Mouse (Mus musculus) limb, embryonic 10.5 days (tissue): Measurements from ENCODE around the gene Irf2. TPM values are rescaled to one million over a fixed set of nuclear protein-coding genes. Genes with fewer than 3 reads are reported as not detected.

Source experiments
- DNase-seq: peaks from one replicate; pipeline ENCODE4 v3.0.0-alpha.2; 2017; ENCODE audit warnings: low spot score
- H3K27ac ChIP-seq: fragments of 300-500 bp; sonication (generic); 2 replicates; pipeline ENCODE4 v1.5.1; 2016; ENCODE audit warnings: mild to moderate bottlenecking
- H3K27me3 ChIP-seq: fragments of 300-500 bp; sonication (generic); 2 replicates; pipeline ENCODE4 v1.6.1; 2016; ENCODE audit warnings: low read depth, mild to moderate bottlenecking; ENCODE audit not compliant: poor library complexity, severe bottlenecking
- H3K36me3 ChIP-seq: fragments of 300-500 bp; sonication (generic); 2 replicates; pipeline ENCODE4 v1.6.1; 2016; ENCODE audit warnings: mild to moderate bottlenecking, moderate library complexity
- H3K4me1 ChIP-seq: fragments of 300-500 bp; sonication (generic); 2 replicates; pipeline ENCODE4 v1.6.1; 2016
- H3K4me3 ChIP-seq: fragments of 300-500 bp; sonication (generic); 2 replicates; pipeline ENCODE4 v1.5.1; 2016; ENCODE audit warnings: mild to moderate bottlenecking, moderate library complexity
- H3K9me3 ChIP-seq: fragments of 300-500 bp; sonication (generic); replicated peaks from 2 replicates; pipeline ENCODE4 v1.6.1; 2016; ENCODE audit warnings: mild to moderate bottlenecking
- WGBS: fragments of 180-500 bp; shearing (Covaris S2); methylation state at CpG from one replicate; pipeline ENCODE4 v1.1.7; 2016; 5-methylcytosine and 5-hydroxymethylcytosine counted together
- polyA plus RNA-seq: library from polyadenylated mRNA; unstranded; fragments of >200 nt; fragmentation: Nextera tagmentation; extraction: Ambion mirVana; gene quantifications from 2 replicates; pipeline ENCODE4 v1.2.1, GENCODE M21; 2016

Irf2 gene
- polyA plus RNA-seq, 1 experiment from 2014 or later: 8.1 TPM

GRCm38 (mm10) chr8:46770905-46771516, 31.5 kb downstream of the Irf2 start:
- DNase-seq: no peak
- WGBS: 82% methylated on average over 7 of the region's 7 CpGs
- Histone ChIP-seq H3K4me3 (no peak overlapping the region), H3K36me3 (0 out of 2 replicates have a peak, but pooled peaks cover 3% of the 10 kb centered on the region), H3K9me3 (no peaks in the 10 kb centered on the region), H3K27ac (no peak overlapping the region), H3K27me3 (no peaks in the 10 kb centered on the region), H3K4me1 (peaks cover 26% of the 10 kb centered on the region)

- peaks cover 26% of the 10 kb centered on the region for H3K4me1 ChIP-seq
- DNase-seq: no peak
- H3K27ac ChIP-seq: no peak overlapping the region
- no peaks in the 10 kb centered on the region for H3K27me3 ChIP-seq
- no peaks in the 10 kb centered on the region for H3K9me3 ChIP-seq
- H3K36me3 ChIP-seq: 0 out of 2 replicates have a peak, but pooled peaks cover 3% of the 10 kb centered on the region
- H3K4me3 ChIP-seq: no peak overlapping the region
- WGBS: 89% methylated on average over 6 of the region's 6 CpGs
Measured at GRCm38 (mm10) chr8:46772801-46773200, 33.3 kb downstream of the Irf2 start.

- Histone ChIP-seq H3K27ac (no peak overlapping the region), H3K36me3 (peaks cover 10% of the 10 kb centered on the region; the same call in 1 of the 2 replicates), H3K4me3 (no peak overlapping the region), H3K27me3 (no peaks in the 10 kb centered on the region), H3K4me1 (no peaks in the 10 kb centered on the region), H3K9me3 (no peaks in the 10 kb centered on the region)
- no peak for DNase-seq
- WGBS: 94% methylated on average over 10 of the region's 10 CpGs
Measured at GRCm38 (mm10) chr8:46777760-46778460, 38.4 kb downstream of the Irf2 start.

- WGBS: 87% methylated on average over 6 of the region's 6 CpGs
- DNase-seq: no peak
- peaks cover 8% of the 10 kb centered on the region; the same call in 1 of the 2 replicates for H3K36me3 ChIP-seq
- no peak overlapping the region for H3K27ac ChIP-seq
- H3K27me3 ChIP-seq: no peaks in the 10 kb centered on the region
- no peaks in the 10 kb centered on the region for H3K9me3 ChIP-seq
- peaks cover 10% of the 10 kb centered on the region for H3K4me1 ChIP-seq
- no peak overlapping the region for H3K4me3 ChIP-seq
Measured at GRCm38 (mm10) chr8:46781067-46781657, 41.6 kb downstream of the Irf2 start.

GRCm38 (mm10) chr8:46782254-46782653, 42.7 kb downstream of the Irf2 start:
- H3K27ac ChIP-seq: no peak overlapping the region
- WGBS: 94% methylated on average over 5 of the region's 5 CpGs
- peaks cover 8% of the 10 kb centered on the region; the same call in 1 of the 2 replicates for H3K36me3 ChIP-seq
- no peak for DNase-seq
- no peaks in the 10 kb centered on the region for H3K27me3 ChIP-seq
- H3K4me3 ChIP-seq: no peak overlapping the region
- no peaks in the 10 kb centered on the region for H3K9me3 ChIP-seq
- H3K4me1 ChIP-seq: peaks cover 10% of the 10 kb centered on the region

- 0 out of 2 replicates have a peak, but pooled peaks cover 6% of the 10 kb centered on the region for H3K36me3 ChIP-seq
- H3K9me3 ChIP-seq: no peaks in the 10 kb centered on the region
- H3K27me3 ChIP-seq: no peaks in the 10 kb centered on the region
- no peak overlapping the region for H3K4me3 ChIP-seq
- H3K27ac ChIP-seq: no peak overlapping the region
- 64% methylated on average over 2 of the region's 2 CpGs for WGBS
- DNase-seq: no peak
- peaks cover 10% of the 10 kb centered on the region for H3K4me1 ChIP-seq
Measured at GRCm38 (mm10) chr8:46785070-46785469, 45.5 kb downstream of the Irf2 start.

- H3K4me1 ChIP-seq: peaks cover 10% of the 10 kb centered on the region
- H3K9me3 ChIP-seq: no peaks in the 10 kb centered on the region
- H3K27ac ChIP-seq: no peak overlapping the region
- H3K4me3 ChIP-seq: no peak overlapping the region
- no peak for DNase-seq
- no peaks in the 10 kb centered on the region for H3K27me3 ChIP-seq
- 79% methylated on average over 6 of the region's 6 CpGs for WGBS
- H3K36me3 ChIP-seq: 0 out of 2 replicates have a peak, but pooled peaks cover 6% of the 10 kb centered on the region
Measured at GRCm38 (mm10) chr8:46785926-46786325, 46.4 kb downstream of the Irf2 start.

GRCm38 (mm10) chr8:46789091-46789881, 49.8 kb downstream of the Irf2 start:
- WGBS: 87% methylated on average over 5 of the region's 5 CpGs
- Histone ChIP-seq H3K36me3 (0 out of 2 replicates have a peak, but pooled peaks cover 4% of the 10 kb centered on the region), H3K9me3 (no peaks in the 10 kb centered on the region), H3K27ac (no peak overlapping the region), H3K4me3 (no peak overlapping the region), H3K4me1 (peaks cover 3% of the 10 kb centered on the region), H3K27me3 (no peaks in the 10 kb centered on the region)
- DNase-seq: no peak

- WGBS: 85% methylated on average over 5 of the region's 5 CpGs
Measured at GRCm38 (mm10) chr8:46791664-46792371, 52.3 kb downstream of the Irf2 start.

GRCm38 (mm10) chr8:46792653-46793052, 53.1 kb downstream of the Irf2 start:
- H3K27ac ChIP-seq: no peak overlapping the region
- no peak for DNase-seq
- peaks cover 20% of the 10 kb centered on the region; the same call in 1 of the 2 replicates for H3K36me3 ChIP-seq
- no peaks in the 10 kb centered on the region for H3K4me1 ChIP-seq
- no peak overlapping the region for H3K4me3 ChIP-seq
- 82% methylated on average over 2 of the region's 2 CpGs for WGBS
- H3K9me3 ChIP-seq: no peaks in the 10 kb centered on the region
- no peaks in the 10 kb centered on the region for H3K27me3 ChIP-seq

More at GRCm38 (mm10) chr8:46791664-46792371, 52.3 kb downstream of the Irf2 start:
- Histone ChIP-seq H3K4me3 (no peak overlapping the region), H3K9me3 (no peaks in the 10 kb centered on the region), H3K27ac (no peak overlapping the region), H3K36me3 (peaks cover 13% of the 10 kb centered on the region; the same call in 1 of the 2 replicates), H3K27me3 (no peaks in the 10 kb centered on the region), H3K4me1 (no peaks in the 10 kb centered on the region)
- DNase-seq: no peak

GRCm38 (mm10) chr8:46793248-46793647, 53.7 kb downstream of the Irf2 start:
- no peaks in the 10 kb centered on the region for H3K27me3 ChIP-seq
- 96% methylated on average over 14 of the region's 14 CpGs for WGBS
- DNase-seq: no peak
- no peak overlapping the region for H3K27ac ChIP-seq
- H3K4me3 ChIP-seq: no peak overlapping the region
- H3K4me1 ChIP-seq: no peaks in the 10 kb centered on the region
- no peaks in the 10 kb centered on the region for H3K9me3 ChIP-seq
- H3K36me3 ChIP-seq: peaks cover 26% of the 10 kb centered on the region

GRCm38 (mm10) chr8:46794317-46794716, 54.8 kb downstream of the Irf2 start:
- Histone ChIP-seq H3K36me3 (peaks cover 28% of the 10 kb centered on the region), H3K27me3 (no peaks in the 10 kb centered on the region), H3K4me3 (no peak overlapping the region), H3K9me3 (no peaks in the 10 kb centered on the region), H3K4me1 (no peaks in the 10 kb centered on the region), H3K27ac (no peak overlapping the region)
- 91% methylated on average over 5 of the region's 5 CpGs for WGBS
- DNase-seq: no peak
